Mouse (Mus musculus) lung, postnatal 0 days (tissue): ENCODE measurements around the gene Scamp3. TPM values are rescaled to one million over a fixed set of nuclear protein-coding genes. Genes with fewer than 3 reads are reported as not detected.

Source experiments
- ATAC-seq: fragments of 200-750 bp; cut with Nextera tagmentation; 2 replicates; pipeline ENCODE4 v1.8.0; 2017; ENCODE audit warnings: moderate library complexity
- DNase-seq: peaks from one replicate; pipeline ENCODE4 v3.0.0-alpha.2; 2016; ENCODE audit warnings: low spot score
- H3K27ac ChIP-seq: fragments of 300-500 bp; sonication (generic); 2 replicates; pipeline ENCODE4 v1.5.1; 2014; ENCODE audit warnings: antibody characterized with exemption, mild to moderate bottlenecking, low read length, mixed read lengths
- H3K27me3 ChIP-seq: fragments of 300-500 bp; sonication (generic); replicated peaks from 2 replicates; pipeline ENCODE4 v1.6.1; 2014; ENCODE audit warnings: low read length, mixed read lengths; ENCODE audit not compliant: insufficient read depth
- H3K36me3 ChIP-seq: fragments of 300-500 bp; sonication (generic); 2 replicates; pipeline ENCODE4 v1.6.1; 2014; ENCODE audit warnings: low read length, mixed read lengths; ENCODE audit not compliant: insufficient read depth
- H3K4me1 ChIP-seq: fragments of 300-500 bp; sonication (generic); 2 replicates; pipeline ENCODE4 v1.6.1; 2014; ENCODE audit warnings: antibody characterized with exemption, low read depth, low read length, mixed read lengths; ENCODE audit not compliant: insufficient read depth
- H3K4me2 ChIP-seq: fragments of 300-500 bp; sonication (generic); replicated peaks from 2 replicates; pipeline ENCODE4 v1.6.1; 2014; ENCODE audit warnings: low read depth, mild to moderate bottlenecking, low read length, moderate library complexity, mixed read lengths
- H3K4me3 ChIP-seq: fragments of 300-500 bp; sonication (generic); 2 replicates; pipeline ENCODE4 v1.5.1; 2014; ENCODE audit warnings: low read depth, low read length
- H3K9ac ChIP-seq: fragments of 300-500 bp; sonication (generic); replicated peaks from 2 replicates; pipeline ENCODE4 v1.6.1; 2014; ENCODE audit warnings: low read depth, mild to moderate bottlenecking
- H3K9me3 ChIP-seq: fragments of 300-500 bp; sonication (generic); 2 replicates; pipeline ENCODE4 v1.6.1; 2016; ENCODE audit warnings: low read length, mixed read lengths
- CTCF ChIP-seq: IDR thresholded peaks from 2 replicates; pipeline ENCODE4 v1.5.1; 2016; ENCODE audit warnings: antibody characterized with exemption, mild to moderate bottlenecking
- EP300 ChIP-seq: IDR thresholded peaks from 2 replicates; pipeline ENCODE4 v1.6.1; 2016; ENCODE audit warnings: antibody characterized with exemption, mild to moderate bottlenecking, control low read depth
- WGBS: fragments of 180-500 bp; shearing (Covaris S2); extraction: QIAGEN DNeasy Blood & Tissue Kit; methylation state at CpG from one replicate; pipeline ENCODE4 v1.1.7; 2014; 5-methylcytosine and 5-hydroxymethylcytosine counted together
- polyA plus RNA-seq: library from polyadenylated mRNA; unstranded; fragments of >200 nt; fragmentation: Nextera tagmentation; extraction: Ambion mirVana; gene quantifications from 2 replicates; pipeline ENCODE4 v1.2.1, GENCODE M21; 2015

Gene Scamp3
- polyA plus RNA-seq, 1 experiment from 2014 or later = 89.6 TPM

- H3K27me3 ChIP-seq = no peaks in the 10 kb centered on the region
- H3K9ac ChIP-seq = no peak overlapping the region
- H3K27ac ChIP-seq = no peak overlapping the region
- H3K4me2 ChIP-seq = no peak overlapping the region
- DNase-seq (no peak), ATAC-seq (no peak)
- H3K4me3 ChIP-seq = no peak overlapping the region
- WGBS = 65% methylated on average over 8 of the region's 8 CpGs
- no peaks in the 10 kb centered on the region for H3K36me3 ChIP-seq
- no peak for TF ChIP-seq EP300
- no peaks in the 10 kb centered on the region for H3K4me1 ChIP-seq
- no peaks in the 10 kb centered on the region for H3K9me3 ChIP-seq
These were observed 13.2 kb downstream of the Scamp3 start for GRCm38 (mm10) chr3:89190436-89190835.

GRCm38 (mm10) chr3:89193351-89193750 is 16.1 kb downstream of the Scamp3 start:
- H3K9ac ChIP-seq = no peak overlapping the region
- no peaks in the 10 kb centered on the region for H3K27me3 ChIP-seq

GRCm38 (mm10) chr3:89193853-89194252 is 16.6 kb downstream of the Scamp3 start:
- no peak overlapping the region for H3K9ac ChIP-seq
- ATAC-seq = no peak
- H3K9me3 ChIP-seq = no peaks in the 10 kb centered on the region
- H3K4me3 ChIP-seq = no peak overlapping the region
- 92% methylated on average over 2 of the region's 2 CpGs for WGBS
- no peaks in the 10 kb centered on the region for H3K4me1 ChIP-seq
- H3K36me3 ChIP-seq = no peaks in the 10 kb centered on the region
- H3K4me2 ChIP-seq = no peak overlapping the region
- TF ChIP-seq EP300 (no peak), CTCF (peak; percentile 63)
- no peak overlapping the region for H3K27ac ChIP-seq
- H3K27me3 ChIP-seq = no peaks in the 10 kb centered on the region
- DNase-seq = peak; percentile 51

More at GRCm38 (mm10) chr3:89193351-89193750, 16.1 kb downstream of the Scamp3 start:
- whole genome bisulfite sequencing = 76% methylated on average over 1 of the region's 1 CpGs
- no peaks in the 10 kb centered on the region for H3K9me3 ChIP-seq
- H3K4me3 ChIP-seq = no peak overlapping the region
- H3K4me2 ChIP-seq = no peak overlapping the region
- no peak overlapping the region for H3K27ac ChIP-seq
- DNase-seq = no peak
- no peak for ATAC-seq
- no peaks in the 10 kb centered on the region for H3K36me3 ChIP-seq
- H3K4me1 ChIP-seq = no peaks in the 10 kb centered on the region
- TF ChIP-seq CTCF (peak; percentile 44), EP300 (no peak)

- Histone ChIP-seq H3K9me3 (no peaks in the 10 kb centered on the region), H3K36me3 (no peaks in the 10 kb centered on the region), H3K27me3 (no peaks in the 10 kb centered on the region), H3K9ac (peak overlapping the region; percentile 41), H3K27ac (peak overlapping the region; percentile 82), H3K4me3 (peak overlapping the region; percentile 47), H3K4me2 (peak overlapping the region; percentile 68), H3K4me1 (no peaks in the 10 kb centered on the region)
- WGBS = 7% methylated on average over 33 of the region's 33 CpGs
- TF ChIP-seq EP300 (no peak), CTCF (peak; percentile 75)
- DNase-seq (peak; percentile 97), ATAC-seq (peak; percentile 98)
These were observed 19.0 kb downstream of the Scamp3 start for GRCm38 (mm10) chr3:89195979-89196877.

GRCm38 (mm10) chr3:89199839-89200238 is 22.6 kb downstream of the Scamp3 start:
- no peak for TF ChIP-seq CTCF
- TF ChIP-seq EP300 = no peak
- no peak for ATAC-seq

GRCm38 (mm10) chr3:89202253-89203141 is 25.2 kb downstream of the Scamp3 start, which contains the start of gene Gba:
Gba (plus strand) TSS chr3:89202928.
- peak; percentile 77 for TF ChIP-seq EP300
- no peak for TF ChIP-seq CTCF
- peak within 1 kb of the TSS; percentile 46 for H3K4me3 ChIP-seq
- peak within 1 kb of the TSS; percentile 77 for H3K4me2 ChIP-seq
- H3K9me3 ChIP-seq = no peaks in the 10 kb centered on the region
- H3K27me3 ChIP-seq = no peaks in the 10 kb centered on the region
- DNase-seq = peak; percentile 94
- peak within 1 kb of the TSS; percentile 46 for H3K9ac ChIP-seq
- 23% methylated on average over 13 of the region's 13 CpGs for WGBS
- ATAC-seq = peak; percentile 93
- peaks cover 4% of the 10 kb centered on the region; the same call in 1 of the 2 replicates for H3K4me1 ChIP-seq
- peaks cover 16% of the 10 kb centered on the region for H3K36me3 ChIP-seq
- no peak within 1 kb of the TSS for H3K27ac ChIP-seq

More at GRCm38 (mm10) chr3:89199839-89200238, 22.6 kb downstream of the Scamp3 start:
- 0 out of 2 replicates have a peak, but pooled peaks cover 4% of the 10 kb centered on the region for H3K36me3 ChIP-seq
- H3K4me3 ChIP-seq = no peak overlapping the region
- H3K27me3 ChIP-seq = no peaks in the 10 kb centered on the region
- peak; percentile 43 for DNase-seq
- H3K9me3 ChIP-seq = no peaks in the 10 kb centered on the region
- no peak overlapping the region for H3K9ac ChIP-seq
- H3K4me1 ChIP-seq = peaks cover 4% of the 10 kb centered on the region; the same call in 1 of the 2 replicates
- 56% methylated on average over 3 of the region's 3 CpGs for WGBS
- no peak overlapping the region for H3K27ac ChIP-seq
- H3K4me2 ChIP-seq = no peak overlapping the region
